Mouse (Mus musculus): ENCODE measurements around the gene Iqcb1. TPM values are rescaled to one million over a fixed set of nuclear protein-coding genes. Genes with fewer than 3 reads are reported as not detected.
"Not testable (repeated sequence)": the region's sequence is repeated elsewhere in the genome, so short reads cannot be mapped to it uniquely, and the experiment has no call there.

Gene Iqcb1
- polyA plus RNA-seq, 1 experiment = 20.4 TPM

DNA sequence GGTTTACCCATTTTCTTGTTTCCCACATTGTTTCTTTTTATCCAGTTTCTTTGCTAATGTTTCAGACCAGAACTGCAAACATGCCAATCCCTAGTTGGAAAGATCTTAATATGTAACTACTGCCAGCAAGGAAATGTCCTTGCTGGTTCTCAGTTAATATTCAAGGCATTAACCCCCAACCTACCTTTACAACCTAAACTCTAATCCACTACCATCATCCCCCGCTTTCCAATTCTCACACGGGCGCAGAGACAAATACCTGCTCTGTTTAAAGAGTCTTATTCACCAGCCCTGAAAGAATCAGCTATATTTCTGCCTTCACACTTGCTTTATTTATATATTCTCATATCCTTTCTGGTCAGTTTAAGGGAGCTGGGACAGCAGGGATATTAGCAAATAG is 19.6 kb upstream of the Iqcb1 start:
- no peak for TF ChIP-seq POLR2A (IDR thresholded peaks at IDR 0.05; ENCODE audit: borderline replicate concordance, control insufficient read depth, low read depth, low read length)
- no peak for TF ChIP-seq CTCF (IDR thresholded peaks at IDR 0.05; ENCODE audit: control insufficient read depth, insufficient read depth, low read length)
- H3K27ac ChIP-seq (ENCODE audit: control insufficient read depth, insufficient read depth, low read depth, low read length, poor library complexity) = no peak overlapping the region
- no peaks in the 10 kb centered on the region for H3K4me1 ChIP-seq (ENCODE audit: control insufficient read depth, insufficient read depth, low read length)
- no peak overlapping the region for H3K4me3 ChIP-seq (replicated peaks; ENCODE audit: control insufficient read depth, low read depth, low read length)
- WGBS = 83% methylated on average over 3 of the region's 3 CpGs

DNA sequence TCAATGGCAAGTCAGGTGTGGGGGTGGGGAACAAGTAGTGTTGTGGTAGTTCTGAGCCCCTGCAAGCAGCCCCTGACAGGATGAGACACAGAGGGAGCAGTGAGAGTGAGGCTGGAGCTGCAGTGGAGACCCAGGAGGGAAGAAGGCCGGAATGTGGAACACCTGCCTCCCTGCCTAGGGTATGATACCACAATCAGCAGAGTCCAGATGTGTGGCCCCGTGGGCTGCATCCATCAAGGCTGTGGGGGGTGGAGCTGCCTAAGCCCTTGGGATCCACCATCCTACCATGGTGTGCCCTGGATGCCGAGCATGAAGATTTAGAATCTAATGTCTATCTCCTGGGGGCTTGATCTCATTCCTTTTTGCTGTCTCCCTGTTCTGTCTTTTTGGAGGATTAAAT is 14.5 kb upstream of the Iqcb1 start:
- Histone ChIP-seq H3K27ac (ENCODE audit: control insufficient read depth, insufficient read depth, low read depth, low read length, poor library complexity) (no peak overlapping the region), H3K4me3 (replicated peaks; ENCODE audit: control insufficient read depth, low read depth, low read length) (no peak overlapping the region), H3K4me1 (ENCODE audit: control insufficient read depth, insufficient read depth, low read length) (no peaks in the 10 kb centered on the region)
- TF ChIP-seq POLR2A (IDR thresholded peaks at IDR 0.05; ENCODE audit: borderline replicate concordance, control insufficient read depth, low read depth, low read length) (no peak), CTCF (IDR thresholded peaks at IDR 0.05; ENCODE audit: control insufficient read depth, insufficient read depth, low read length) (no peak)
- WGBS = 65% methylated on average over 3 of the region's 3 CpGs

DNA sequence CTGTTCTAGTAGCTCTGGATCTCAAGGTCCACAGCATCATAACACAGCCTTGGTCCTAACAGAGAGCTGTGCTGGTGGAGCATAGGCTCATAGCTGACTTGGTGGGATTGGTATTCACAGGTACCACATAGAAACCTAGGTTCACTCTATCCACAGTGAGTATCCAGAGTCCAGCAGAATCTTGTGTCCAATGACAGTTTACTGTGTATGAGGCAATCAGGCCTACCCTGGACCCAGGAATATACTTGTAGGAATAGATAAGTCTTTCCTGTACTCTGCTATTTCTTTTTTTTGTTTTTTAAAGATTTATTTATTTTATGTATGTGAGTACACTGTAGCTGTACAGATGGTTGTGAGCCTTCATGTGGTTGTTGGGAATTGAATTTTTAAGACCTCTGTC is 11.3 kb upstream of the Iqcb1 start:
- no peak for TF ChIP-seq CTCF (IDR thresholded peaks at IDR 0.05; ENCODE audit: control insufficient read depth, insufficient read depth, low read length)
- H3K4me1 ChIP-seq (ENCODE audit: control insufficient read depth, insufficient read depth, low read length) = no peaks in the 10 kb centered on the region; the same call in 1 of the 2 replicates
- no peak overlapping the region for H3K4me3 ChIP-seq (replicated peaks; ENCODE audit: control insufficient read depth, low read depth, low read length)
- no peak overlapping the region for H3K27ac ChIP-seq (ENCODE audit: control insufficient read depth, insufficient read depth, low read depth, low read length, poor library complexity)

DNA sequence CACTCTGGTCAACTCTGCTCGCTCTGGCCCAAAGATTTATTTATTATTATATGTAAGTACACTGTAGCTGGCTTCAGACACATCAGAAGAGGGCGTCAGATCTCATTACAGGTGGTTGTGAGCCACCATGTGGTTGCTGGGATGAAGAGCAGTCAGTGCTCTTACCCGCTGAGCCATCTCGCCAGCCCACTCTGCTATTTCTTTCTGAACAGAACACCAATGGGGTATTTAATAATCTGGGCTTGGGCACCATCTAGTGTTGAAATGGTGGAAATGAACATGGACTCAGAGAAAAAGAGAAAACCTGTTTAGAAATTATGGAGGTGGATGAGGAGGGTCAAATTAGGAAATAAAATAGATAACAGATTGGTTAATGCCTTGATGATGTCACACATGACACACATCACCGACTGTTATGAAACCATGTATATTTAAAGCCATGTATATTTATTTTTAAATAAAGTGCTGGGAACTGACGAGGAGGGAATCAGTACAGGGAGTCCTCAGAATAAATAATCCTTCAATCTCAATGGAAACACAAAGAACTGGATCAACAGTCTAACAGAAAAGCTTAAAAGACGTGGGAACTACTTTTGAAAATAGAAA is 10.8 kb upstream of the Iqcb1 start:
- 24% methylated on average over 7 of the region's 7 CpGs for WGBS
- H3K4me3 ChIP-seq (replicated peaks; ENCODE audit: control insufficient read depth, low read depth, low read length) = no peak overlapping the region
- TF ChIP-seq POLR2A (IDR thresholded peaks at IDR 0.05; ENCODE audit: borderline replicate concordance, control insufficient read depth, low read depth, low read length) = no peak
- peak; percentile 31; the same call in 1 of the 2 replicates for TF ChIP-seq CTCF (IDR thresholded peaks at IDR 0.05; ENCODE audit: control insufficient read depth, insufficient read depth, low read length)
- H3K27ac ChIP-seq (ENCODE audit: control insufficient read depth, insufficient read depth, low read depth, low read length, poor library complexity) = no peak overlapping the region
- H3K4me1 ChIP-seq (ENCODE audit: control insufficient read depth, insufficient read depth, low read length) = no peaks in the 10 kb centered on the region; the same call in 1 of the 2 replicates

DNA sequence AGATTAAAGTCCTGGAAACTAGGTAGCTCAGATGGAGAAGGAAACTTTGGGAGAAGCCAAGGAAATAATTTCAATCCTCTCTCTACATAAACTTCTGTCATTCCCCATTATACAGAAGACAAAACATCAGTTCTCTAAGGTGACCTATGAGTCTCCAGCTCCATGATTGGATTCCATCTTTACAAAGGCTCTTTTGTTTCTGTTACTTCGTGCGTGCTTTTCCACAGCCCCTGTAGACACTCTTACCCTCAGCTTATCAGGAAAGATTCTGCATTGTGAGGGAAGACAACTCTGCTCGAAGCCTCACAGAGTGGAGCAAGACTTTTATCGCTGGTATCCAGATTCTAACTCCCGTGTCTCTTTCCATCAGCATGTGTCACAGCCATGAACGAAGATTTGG is 8.2 kb upstream of the Iqcb1 start:
- Histone ChIP-seq H3K27ac (ENCODE audit: control insufficient read depth, insufficient read depth, low read depth, low read length, poor library complexity) (no peak overlapping the region), H3K4me3 (replicated peaks; ENCODE audit: control insufficient read depth, low read depth, low read length) (no peak overlapping the region), H3K4me1 (ENCODE audit: control insufficient read depth, insufficient read depth, low read length) (no peaks in the 10 kb centered on the region; the same call in 1 of the 2 replicates)
- TF ChIP-seq CTCF (IDR thresholded peaks at IDR 0.05; ENCODE audit: control insufficient read depth, insufficient read depth, low read length) (no peak), POLR2A (IDR thresholded peaks at IDR 0.05; ENCODE audit: borderline replicate concordance, control insufficient read depth, low read depth, low read length) (no peak)
- WGBS = 84% methylated on average over 6 of the region's 6 CpGs

DNA sequence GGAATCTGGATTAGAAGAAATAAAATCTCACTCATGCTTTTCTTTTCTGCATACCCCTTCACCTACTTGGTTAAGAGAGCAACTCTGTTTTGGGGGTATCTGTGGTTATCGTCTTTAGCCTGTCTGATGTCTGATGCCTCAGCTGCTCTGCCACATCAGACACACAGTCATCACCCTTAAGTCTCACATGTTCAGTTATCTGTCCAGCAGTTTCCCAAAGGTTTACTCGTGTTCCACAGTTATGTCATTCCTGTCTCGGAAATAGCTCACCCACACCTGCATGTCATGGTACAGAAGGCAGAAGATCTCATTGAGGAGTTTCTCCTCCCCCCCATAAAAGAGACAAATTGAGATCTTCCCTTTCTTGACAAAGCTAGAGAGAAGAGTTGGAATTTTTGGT is 7.4 kb upstream of the Iqcb1 start:
- Histone ChIP-seq H3K4me3 (replicated peaks; ENCODE audit: control insufficient read depth, low read depth, low read length) (no peak overlapping the region), H3K4me1 (ENCODE audit: control insufficient read depth, insufficient read depth, low read length) (no peaks in the 10 kb centered on the region; the same call in 1 of the 2 replicates), H3K27ac (ENCODE audit: control insufficient read depth, insufficient read depth, low read depth, low read length, poor library complexity) (no peak overlapping the region)
- 72% methylated on average over 3 of the region's 3 CpGs for WGBS
- TF ChIP-seq CTCF (IDR thresholded peaks at IDR 0.05; ENCODE audit: control insufficient read depth, insufficient read depth, low read length) (no peak), POLR2A (IDR thresholded peaks at IDR 0.05; ENCODE audit: borderline replicate concordance, control insufficient read depth, low read depth, low read length) (no peak)

DNA sequence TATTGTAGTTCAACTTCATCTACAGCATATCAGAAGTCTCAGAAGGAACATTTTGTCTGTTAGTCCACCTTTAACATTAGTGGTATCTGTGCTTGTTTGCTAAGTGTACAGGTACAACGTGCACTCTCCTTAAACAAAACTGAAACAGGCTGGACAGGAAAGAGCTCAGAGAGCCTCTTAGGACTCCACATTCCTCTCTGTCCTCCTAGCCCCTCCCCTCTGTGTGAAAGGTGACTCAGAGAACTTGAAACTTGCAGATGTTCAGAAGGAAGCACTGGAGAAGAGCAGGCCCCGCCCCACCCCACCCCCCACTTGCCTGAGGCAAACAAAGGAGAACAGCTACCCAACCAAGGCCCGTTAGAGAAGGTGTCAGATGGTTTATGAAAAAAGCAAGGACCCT is 6.7 kb upstream of the Iqcb1 start:
- 2% methylated on average over 3 of the region's 3 CpGs for WGBS
- Histone ChIP-seq H3K27ac (ENCODE audit: control insufficient read depth, insufficient read depth, low read depth, low read length, poor library complexity) (no peak overlapping the region), H3K4me3 (replicated peaks; ENCODE audit: control insufficient read depth, low read depth, low read length) (no peak overlapping the region), H3K4me1 (ENCODE audit: control insufficient read depth, insufficient read depth, low read length) (no peaks in the 10 kb centered on the region; the same call in 1 of the 2 replicates)
- TF ChIP-seq CTCF (IDR thresholded peaks at IDR 0.05; ENCODE audit: control insufficient read depth, insufficient read depth, low read length) (no peak), POLR2A (IDR thresholded peaks at IDR 0.05; ENCODE audit: borderline replicate concordance, control insufficient read depth, low read depth, low read length) (no peak)

DNA sequence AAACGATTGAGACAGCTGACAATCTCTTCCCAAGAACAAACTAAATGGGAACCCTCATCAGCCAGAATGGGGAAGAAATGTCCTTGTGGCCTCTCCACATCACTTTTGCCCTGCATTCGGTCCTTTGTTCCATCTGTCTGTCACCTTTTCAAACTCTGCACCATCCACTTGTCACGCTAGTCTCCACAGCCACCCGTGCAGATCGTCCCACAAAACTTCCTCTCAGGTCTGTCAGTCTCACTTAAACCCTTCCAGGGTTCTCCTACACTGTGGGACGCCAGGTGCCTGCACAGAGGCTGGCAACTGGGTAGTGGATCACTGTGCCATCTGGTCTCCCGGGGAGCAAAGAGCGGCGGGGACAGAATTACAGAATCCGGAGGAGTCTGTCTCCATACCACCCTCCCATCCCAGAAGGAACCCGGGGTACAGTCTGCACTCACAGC is 553 bp upstream of the Iqcb1 start:
- Histone ChIP-seq H3K4me1 (ENCODE audit: control insufficient read depth, insufficient read depth, low read length) (no peaks in the 10 kb centered on the region), H3K4me3 (replicated peaks; ENCODE audit: control insufficient read depth, low read depth, low read length) (peak overlapping the region; percentile 97)
- no peak for TF ChIP-seq CTCF (IDR thresholded peaks at IDR 0.05; ENCODE audit: control insufficient read depth, insufficient read depth, low read length)
- TF ChIP-seq POLR2A (IDR thresholded peaks at IDR 0.05; ENCODE audit: borderline replicate concordance, control insufficient read depth, low read depth, low read length) = no peak

DNA sequence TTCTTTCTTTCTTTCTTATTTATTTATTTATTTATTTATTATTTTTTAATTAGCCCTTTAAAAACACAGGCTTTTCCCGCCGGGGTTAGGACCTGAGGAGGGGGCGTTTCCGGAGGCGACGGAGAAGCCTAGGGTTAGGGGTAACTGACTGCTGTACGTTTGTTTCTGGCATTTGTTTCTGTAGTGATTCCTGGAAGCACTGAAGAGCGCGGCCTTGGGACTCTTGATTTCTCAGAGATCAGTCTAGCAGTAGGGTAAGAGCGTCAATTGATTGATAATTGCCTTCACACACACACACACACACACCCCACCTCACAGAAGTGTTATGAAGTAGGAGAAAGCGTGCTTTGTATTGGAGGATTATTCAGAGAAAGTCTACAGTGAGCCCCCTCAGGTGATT is 635 bp downstream of the Iqcb1 start:
- TF ChIP-seq CTCF (IDR thresholded peaks at IDR 0.05; ENCODE audit: control insufficient read depth, insufficient read depth, low read length) (no peak), POLR2A (IDR thresholded peaks at IDR 0.05; ENCODE audit: borderline replicate concordance, control insufficient read depth, low read depth, low read length) (no peak)
- H3K27ac ChIP-seq (ENCODE audit: control insufficient read depth, insufficient read depth, low read depth, low read length, poor library complexity) = no peak overlapping the region
- H3K4me3 ChIP-seq (replicated peaks; ENCODE audit: control insufficient read depth, low read depth, low read length) = peak overlapping the region; percentile 30
- 20% methylated on average over 11 of the region's 11 CpGs for WGBS
- no peaks in the 10 kb centered on the region for H3K4me1 ChIP-seq (ENCODE audit: control insufficient read depth, insufficient read depth, low read length)

More for the DNA sequence above, 553 bp upstream of the Iqcb1 start:
- no peak overlapping the region for H3K27ac ChIP-seq (ENCODE audit: control insufficient read depth, insufficient read depth, low read depth, low read length, poor library complexity)
- 7% methylated on average over 11 of the region's 11 CpGs for WGBS

DNA sequence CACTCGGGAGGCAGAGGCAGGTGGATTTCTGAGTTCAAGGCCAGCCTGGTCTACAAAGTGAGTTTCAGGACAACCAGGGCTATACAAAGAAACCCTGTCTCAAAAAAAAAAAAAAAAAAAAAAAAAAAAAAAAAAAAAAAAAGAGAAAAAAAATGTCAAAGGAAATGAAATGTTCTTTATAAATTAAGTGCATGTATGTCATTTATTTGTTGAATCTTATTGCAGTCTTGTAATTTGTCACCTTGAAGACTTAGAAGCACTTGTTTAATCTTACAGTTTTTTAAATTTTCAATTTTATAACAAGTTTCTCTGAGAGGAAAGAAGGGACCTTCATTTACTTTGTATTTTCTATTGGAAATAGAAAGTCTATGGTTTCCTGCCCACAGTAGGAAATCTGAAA is 18.7 kb downstream of the Iqcb1 start:
- 88% methylated on average over 1 of the region's 1 CpGs for WGBS
- not testable (repeated sequence) for H3K4me3 ChIP-seq (replicated peaks; ENCODE audit: control insufficient read depth, low read depth, low read length); H3K4me1 ChIP-seq (ENCODE audit: control insufficient read depth, insufficient read depth, low read length); H3K27ac ChIP-seq (ENCODE audit: control insufficient read depth, insufficient read depth, low read depth, low read length, poor library complexity)
